Mouse (Mus musculus): ENCODE measurements around the gene Ddit4l.

DNA sequence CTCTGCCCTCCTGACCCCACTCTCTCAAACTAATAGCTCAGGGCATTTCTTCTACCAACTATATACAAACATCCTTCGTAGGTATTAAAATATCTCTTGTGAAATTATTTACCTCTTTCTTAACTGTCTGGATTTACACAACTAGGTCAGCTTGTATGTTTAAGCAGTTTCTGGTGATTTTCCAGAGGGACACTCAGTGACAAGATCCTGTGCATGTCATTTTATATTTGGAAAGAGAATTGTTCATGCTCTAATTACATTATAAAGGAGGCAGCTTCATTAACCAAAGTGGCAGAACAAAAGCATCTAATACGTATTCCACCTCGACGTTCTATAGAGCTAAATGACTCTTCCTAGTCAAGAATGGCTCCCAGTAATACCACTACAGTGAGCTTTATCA is 45.3 kb upstream of the Ddit4l start:
- no peak for TF ChIP-seq CTCF (IDR thresholded peaks at IDR 0.05; ENCODE audit: low read depth)
- no peak for TF ChIP-seq EP300 (IDR thresholded peaks at IDR 0.05; ENCODE audit: low read depth)

Measured in heart, postnatal 0 days (tissue).